Mouse (Mus musculus): ENCODE data around the gene Olfr1458.

Olfr1458 gene

GRCm38 (mm10) chr19:13106675-13107074, at the start of gene Olfr1458:
TSS of gene Olfr1458 (minus strand) at chr19:13106775.
- DNase-seq (ENCODE audit: low read depth): no peak

DNA sequence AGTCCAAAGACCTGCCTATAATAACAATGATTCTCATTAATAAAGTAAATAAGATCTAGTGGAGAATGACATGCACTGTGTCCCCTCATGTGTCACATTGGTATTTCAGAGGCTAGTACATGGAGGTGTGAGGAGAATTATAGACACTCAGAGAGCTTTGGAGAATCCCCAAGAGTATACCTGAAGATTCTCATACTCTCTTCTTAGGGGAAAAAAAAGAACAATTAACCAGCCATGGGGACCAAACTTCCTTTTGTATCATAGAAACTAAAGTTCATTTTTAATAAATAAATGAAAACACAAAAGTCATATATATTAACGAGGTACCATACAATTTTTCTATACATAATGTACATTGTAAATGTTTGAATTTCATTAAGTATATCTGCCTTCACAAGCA, 42.9 kb upstream of the Olfr1458 start, which contains the start of gene Olfr1459:
Olfr1459 (minus strand) TSS at position 101 of the 400 bp plus-strand sequence.
- no peak for DNase-seq (ENCODE audit: low read depth)

GRCm38 (mm10) chr19:13097791-13098190, 8.8 kb downstream of the Olfr1458 start, which contains the start of gene Olfr1457:
TSS of gene Olfr1457 (minus strand) at chr19:13097891.
- no peak for DNase-seq (ENCODE audit: low read depth)

GRCm38 (mm10) chr19:13093908-13094307, 12.7 kb downstream of the Olfr1458 start:
- DNase-seq (ENCODE audit: low read depth): no peak

GRCm38 (mm10) chr19:13060310-13060709, 46.3 kb downstream of the Olfr1458 start, which contains the start of gene Olfr1454:
TSS of gene Olfr1454 (plus strand) at chr19:13060610.
- DNase-seq (ENCODE audit: low read depth): no peak
